Mouse (Mus musculus): ENCODE results near the gene Exd1.

GRCm38 (mm10) chr2:119507108-119507507 lies 40.3 kb downstream of the Exd1 start:
- TF ChIP-seq HCFC1 (IDR thresholded peaks at IDR 0.05; ENCODE audit: borderline replicate concordance, insufficient read depth, low read length) (no peak), ZNF384 (IDR thresholded peaks at IDR 0.05; ENCODE audit: low read depth, low read length) (0 out of 2 replicates have a peak, but pooled peaks have one; percentile 35), ZC3H11A (IDR thresholded peaks at IDR 0.05; ENCODE audit: borderline replicate concordance, low read depth, low read length) (peak; percentile 75; the same call in 1 of the 2 replicates)

Measured in ES-E14 (cell line).